In the genomic region with DNA sequence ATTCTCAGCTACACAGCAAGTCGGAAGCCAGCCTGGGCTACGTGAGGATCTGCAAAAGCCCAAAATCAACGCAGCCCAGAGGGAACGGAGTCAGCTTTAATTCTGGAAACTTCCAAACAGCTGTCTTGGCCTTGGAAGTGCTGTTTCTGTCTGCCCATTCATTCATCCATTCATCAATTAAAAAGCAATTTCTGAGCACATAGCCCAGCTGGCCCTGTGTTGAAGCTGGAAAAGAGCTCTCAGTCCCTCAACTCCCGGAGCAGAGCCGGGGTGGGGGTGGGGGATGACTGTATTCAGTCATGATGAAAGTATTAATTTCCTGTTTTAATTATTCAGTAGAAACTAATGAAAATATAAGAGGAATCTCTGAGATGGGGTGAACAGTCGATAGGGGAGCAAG, we compare ENCODE assay signal across 14 mouse cellular contexts.
A peak's percentile ranks its signal among the peaks of the same experiment; 100 is the strongest.
DNase-seq lines count a peak whose midpoint lies in the region; ATAC-seq and TF ChIP-seq lines count a peak whose summit lies in the region.
"Had no signal": no experiment of that assay in that cellular context is flagged by ENCODE, and none has a peak within 500 bp of the region (broad histone marks: within the 10 kb centered on the region; RNA-seq: fewer than 3 reads in every experiment).

No protein-coding gene starts in this region.

- peak; percentile 54 for DNase-seq in forebrain, embryonic 14.5 days (ENCODE audit: low spot score)
- no peak for DNase-seq in forebrain, embryonic 10.5 days (ENCODE audit: extremely low spot score, low spot score)
- DNase-seq in lung, embryonic 14.5 days: peak; percentile 65
- DNase-seq in lung, postnatal 36 days: no peak
- DNase-seq in brain, embryonic 14.5 days (ENCODE audit: low read depth): peak; percentile 72
- no peak for DNase-seq in heart, adult 18-20 months
- no peak for DNase-seq in T-cell, adult 2 months (ENCODE audit: low spot score)
- DNase-seq: cerebellum, adult 9-11 months; thymus, adult 2 months had no signal

- no peaks in the 10 kb centered on the region for H3K9me3 ChIP-seq in forebrain, embryonic 14.5 days (replicated peaks; ENCODE audit: control insufficient read depth, low read length)
- H3K9me3 ChIP-seq in forebrain, embryonic 10.5 days: no peaks in the 10 kb centered on the region
- H3K9me3 ChIP-seq in lung, embryonic 14.5 days (ENCODE audit: low read depth, low read length): no peaks in the 10 kb centered on the region
- no peaks in the 10 kb centered on the region for H3K9me3 ChIP-seq in intestine, embryonic 16.5 days (ENCODE audit: control insufficient read depth, low read length)
- H3K9me3 ChIP-seq: embryonic facial prominence, embryonic 10.5 days; heart, embryonic 10.5 days had no signal

- ATAC-seq in forebrain, embryonic 14.5 days: no peak
- ATAC-seq in lung, embryonic 14.5 days (ENCODE audit: insufficient read depth): peak; percentile 24; the same call in 1 of the 2 replicates
- 0 out of 2 replicates have a peak, but pooled peaks have one; percentile 40 for ATAC-seq in intestine, embryonic 16.5 days

- H3K4me2 ChIP-seq in forebrain, embryonic 14.5 days (ENCODE audit: low read length): no peak overlapping the region
- no peak overlapping the region for H3K4me2 ChIP-seq in lung, embryonic 14.5 days
- H3K4me2 ChIP-seq in intestine, embryonic 16.5 days (ENCODE audit: low read depth, low read length): no peak overlapping the region
- H3K4me2 ChIP-seq: liver, embryonic 11.5 days had no signal

- H3K9ac ChIP-seq in forebrain, embryonic 14.5 days (ENCODE audit: low read length): no peak overlapping the region
- H3K9ac ChIP-seq in lung, embryonic 14.5 days: no peak overlapping the region
- no peak overlapping the region for H3K9ac ChIP-seq in intestine, embryonic 16.5 days (ENCODE audit: low read depth, low read length)

- WGBS in forebrain, embryonic 14.5 days: 64% methylated on average over 7 of the region's 7 CpGs
- 92% methylated on average over 7 of the region's 7 CpGs for WGBS in forebrain, embryonic 10.5 days
- WGBS in lung, embryonic 14.5 days: 45% methylated on average over 7 of the region's 7 CpGs
- 63% methylated on average over 7 of the region's 7 CpGs for WGBS in intestine, embryonic 16.5 days

- peaks cover 15% of the 10 kb centered on the region for H3K36me3 ChIP-seq in forebrain, embryonic 14.5 days (ENCODE audit: control insufficient read depth, insufficient read depth, low read length)
- H3K36me3 ChIP-seq in forebrain, embryonic 10.5 days (replicated peaks): peaks cover 11% of the 10 kb centered on the region; the same call in 1 of the 2 replicates
- H3K36me3 ChIP-seq in lung, embryonic 14.5 days (ENCODE audit: insufficient read depth): no peaks in the 10 kb centered on the region
- H3K36me3 ChIP-seq in intestine, embryonic 16.5 days (ENCODE audit: control insufficient read depth, insufficient read depth, low read length): no peaks in the 10 kb centered on the region
- H3K36me3 ChIP-seq: embryonic facial prominence, embryonic 10.5 days; heart, embryonic 10.5 days had no signal

- no peaks in the 10 kb centered on the region for H3K27me3 ChIP-seq in forebrain, embryonic 14.5 days (replicated peaks; ENCODE audit: control insufficient read depth, insufficient read depth, low read length)
- H3K27me3 ChIP-seq in forebrain, embryonic 10.5 days (ENCODE audit: poor library complexity, severe bottlenecking): peaks cover 31% of the 10 kb centered on the region
- peaks cover 17% of the 10 kb centered on the region for H3K27me3 ChIP-seq in lung, embryonic 14.5 days (ENCODE audit: insufficient read depth, low read length)
- peaks cover 11% of the 10 kb centered on the region for H3K27me3 ChIP-seq in intestine, embryonic 16.5 days (replicated peaks; ENCODE audit: control insufficient read depth, insufficient read depth, low read length)

- H3K27ac ChIP-seq in forebrain, embryonic 14.5 days (ENCODE audit: low read depth, low read length): no peak overlapping the region
- H3K27ac ChIP-seq in forebrain, embryonic 10.5 days: no peak overlapping the region
- no peak overlapping the region for H3K27ac ChIP-seq in lung, embryonic 14.5 days (ENCODE audit: low read depth)
- H3K27ac ChIP-seq in intestine, embryonic 16.5 days (ENCODE audit: low read length): no peak overlapping the region
- H3K27ac ChIP-seq: embryonic facial prominence, embryonic 10.5 days; heart, embryonic 10.5 days had no signal

- no peak for TF ChIP-seq POLR2A in brain, embryonic 14.5 days (IDR thresholded peaks at IDR 0.05; ENCODE audit: borderline replicate concordance, extremely low read depth, insufficient read depth, insufficient read length, poor library complexity, severe bottlenecking)

- H3K4me3 ChIP-seq in forebrain, embryonic 14.5 days (ENCODE audit: low read depth, low read length): no peak overlapping the region
- H3K4me3 ChIP-seq in forebrain, embryonic 10.5 days: no peak overlapping the region
- H3K4me3 ChIP-seq in lung, embryonic 14.5 days (ENCODE audit: low read depth, low read length): no peak overlapping the region
- H3K4me3 ChIP-seq in intestine, embryonic 16.5 days (ENCODE audit: low read length): no peak overlapping the region
- H3K4me3 ChIP-seq: embryonic facial prominence, embryonic 10.5 days; heart, embryonic 10.5 days; megakaryocyte, embryonic 14.5 days had no signal

- no peak for TF ChIP-seq CTCF in lung, embryonic 14.5 days (IDR thresholded peaks at IDR 0.05; ENCODE audit: low read depth)
- no peak for TF ChIP-seq CTCF in brain, embryonic 14.5 days (IDR thresholded peaks at IDR 0.05; ENCODE audit: borderline replicate concordance, extremely low read depth, insufficient read depth, insufficient read length)

- 0 out of 2 replicates have a peak, but pooled peaks cover 2% of the 10 kb centered on the region for H3K4me1 ChIP-seq in forebrain, embryonic 14.5 days (ENCODE audit: control insufficient read depth, insufficient read depth, low read length)
- H3K4me1 ChIP-seq in forebrain, embryonic 10.5 days: peaks cover 25% of the 10 kb centered on the region
- H3K4me1 ChIP-seq in lung, embryonic 14.5 days (ENCODE audit: insufficient read depth): no peaks in the 10 kb centered on the region
- H3K4me1 ChIP-seq in intestine, embryonic 16.5 days (ENCODE audit: control insufficient read depth, insufficient read depth, low read length): no peaks in the 10 kb centered on the region
- H3K4me1 ChIP-seq: megakaryocyte, embryonic 14.5 days had no signal

Comparison
In these comparisons a context has a peak if more than half of its experiments do, and no peak if none do; other contexts are left out.
1. DNase-seq: peak in forebrain, embryonic 14.5 days (single experiment), lung, embryonic 14.5 days (single experiment) and brain, embryonic 14.5 days (single experiment); none in forebrain, embryonic 10.5 days (single experiment), lung, postnatal 36 days (single experiment), heart, adult 18-20 months (0 of 2) and T-cell, adult 2 months (single experiment).